Mouse (Mus musculus) embryo, embryonic 11.5 days (tissue): ENCODE results near the gene Olfr283.
A peak's percentile ranks its signal among the peaks of the same experiment; 100 is the strongest.
"Not testable (repeated sequence)": the region's sequence is repeated elsewhere in the genome, so short reads cannot be mapped to it uniquely, and the experiment has no call there.

Source experiments
- DNase-seq: peaks from one replicate; pipeline ENCODE4 v3.0.0-alpha.2; 2012; ENCODE audit warnings: low read depth, low spot score

Gene Olfr283

GRCm38 (mm10) chr15:98380846-98381245 is at the start of gene Olfr283:
Gene Olfr283 (minus strand): TSS chr15:98380946.
- DNase-seq = no peak

GRCm38 (mm10) chr15:98425188-98425587 is 44.4 kb upstream of the Olfr283 start:
- DNase-seq = no peak

GRCm38 (mm10) chr15:98424753-98425152 is 44.0 kb upstream of the Olfr283 start:
- DNase-seq = no peak

GRCm38 (mm10) chr15:98424326-98424725 is 43.6 kb upstream of the Olfr283 start:
- no peak for DNase-seq

- DNase-seq = no peak
Measured at GRCm38 (mm10) chr15:98420897-98421296, 40.2 kb upstream of the Olfr283 start.

- no peak for DNase-seq
Measured at GRCm38 (mm10) chr15:98418096-98418495, 37.4 kb upstream of the Olfr283 start.

DNA sequence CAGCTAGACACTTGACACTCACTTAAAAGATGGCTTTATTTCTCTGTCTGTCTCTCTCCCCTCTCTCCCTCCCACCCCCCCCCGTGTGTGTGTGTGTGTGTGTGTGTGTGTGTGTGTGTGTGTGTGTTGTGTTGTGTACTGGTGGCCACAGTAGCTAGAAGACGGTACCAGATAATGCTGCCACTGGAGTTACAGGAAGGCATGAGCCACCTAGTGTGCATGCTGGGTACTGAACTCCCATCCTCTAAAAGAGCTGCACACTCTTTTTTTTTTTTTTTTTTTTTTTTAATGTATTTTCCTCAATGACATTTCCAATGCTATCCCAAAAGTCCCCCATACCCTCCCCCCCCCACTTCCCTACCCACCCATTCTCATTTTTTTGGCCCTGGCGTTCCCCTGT is 36.5 kb upstream of the Olfr283 start:
- not testable (repeated sequence) for DNase-seq

DNA sequence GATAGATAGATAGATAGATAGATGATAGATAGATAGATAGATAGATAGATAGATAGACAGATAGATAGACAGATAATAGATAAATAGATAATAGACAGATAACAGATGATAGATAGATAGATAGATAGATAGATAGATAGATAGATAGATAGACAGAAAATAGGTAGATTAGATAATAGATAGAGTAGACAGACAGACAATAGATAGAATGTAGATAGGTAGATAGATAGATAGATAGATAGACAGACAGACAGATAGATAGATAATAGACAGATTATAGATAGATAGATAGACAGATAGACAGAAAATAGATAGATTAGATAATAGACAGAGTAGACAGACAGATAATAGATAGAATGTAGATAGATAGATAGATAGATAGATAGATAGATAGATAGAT is 36.1 kb upstream of the Olfr283 start:
- not testable (repeated sequence) for DNase-seq

DNA sequence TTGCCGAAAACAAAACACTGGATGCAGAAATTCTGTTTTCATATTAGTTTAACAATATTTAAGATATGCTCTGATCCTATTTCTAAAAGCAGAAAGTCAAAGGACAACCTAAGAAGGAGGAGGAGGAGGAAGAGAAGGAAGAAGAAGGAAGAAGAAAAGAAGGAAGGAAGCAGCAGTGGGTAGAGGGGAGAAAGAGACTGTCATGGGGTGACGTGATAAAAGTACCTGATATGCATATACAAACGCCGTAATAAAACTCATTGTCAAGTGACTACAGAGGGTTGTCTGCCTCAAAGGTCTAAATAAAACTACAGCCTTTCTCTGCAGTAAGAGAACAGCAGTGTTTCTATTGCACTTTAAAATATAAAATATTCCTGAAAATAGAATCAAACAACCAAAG is 35.2 kb upstream of the Olfr283 start:
- DNase-seq = no peak

DNA sequence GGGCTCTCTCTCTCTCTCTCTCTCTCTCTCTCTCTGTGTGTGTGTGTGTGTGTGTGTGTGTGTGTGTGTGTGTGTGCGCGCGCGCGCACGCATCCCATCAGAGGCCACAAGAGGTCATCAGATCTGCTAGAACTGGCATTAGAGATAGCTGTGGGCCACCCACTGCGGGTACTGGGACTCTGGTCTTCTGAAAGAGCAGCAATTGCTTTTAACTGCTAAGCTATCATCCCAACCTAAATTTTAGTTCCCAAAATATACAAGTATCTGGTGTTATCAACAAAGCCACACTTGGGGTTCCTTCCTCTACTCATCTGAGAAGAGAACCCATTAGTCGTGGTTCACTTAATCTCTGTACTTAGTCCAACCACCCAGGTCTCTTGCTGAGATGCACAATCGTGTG is 29.5 kb upstream of the Olfr283 start:
- DNase-seq = no peak

- no peak for DNase-seq
Measured at GRCm38 (mm10) chr15:98409635-98410034, 28.9 kb upstream of the Olfr283 start.

DNA sequence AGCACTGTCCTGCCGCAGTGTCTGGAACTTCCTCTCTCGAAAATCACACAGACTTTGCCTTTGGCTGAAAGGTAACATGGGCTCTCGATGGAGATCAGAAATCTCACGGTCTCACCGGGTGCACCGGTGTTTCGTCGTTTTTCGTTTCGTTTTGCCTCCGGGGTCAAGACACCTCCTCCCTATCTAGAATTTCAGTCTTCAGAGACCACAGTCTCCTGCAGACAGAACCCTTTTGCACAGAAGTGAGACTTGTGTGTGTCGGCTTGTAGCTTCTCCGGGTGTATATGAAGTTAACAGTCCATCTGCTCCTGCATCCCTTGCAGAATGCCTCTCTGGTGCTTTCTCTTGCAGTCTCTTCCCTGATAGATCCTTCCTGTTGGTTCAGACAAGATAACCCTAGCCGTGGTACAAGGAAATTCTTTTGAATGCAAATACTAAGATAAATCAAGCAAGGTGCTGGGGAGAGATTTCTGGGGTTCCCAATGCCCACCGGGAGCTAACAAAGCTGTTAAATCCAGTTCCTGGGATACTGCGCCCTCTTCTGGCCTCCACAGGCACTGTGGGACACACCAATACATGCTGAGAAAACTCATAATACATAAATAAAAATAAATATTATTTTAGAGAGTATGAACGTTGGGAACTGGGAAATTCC is 27.8 kb upstream of the Olfr283 start:
- DNase-seq = no peak

GRCm38 (mm10) chr15:98402356-98402755 is 21.6 kb upstream of the Olfr283 start:
- DNase-seq = no peak

GRCm38 (mm10) chr15:98397136-98397535 is 16.4 kb upstream of the Olfr283 start:
- no peak for DNase-seq

DNA sequence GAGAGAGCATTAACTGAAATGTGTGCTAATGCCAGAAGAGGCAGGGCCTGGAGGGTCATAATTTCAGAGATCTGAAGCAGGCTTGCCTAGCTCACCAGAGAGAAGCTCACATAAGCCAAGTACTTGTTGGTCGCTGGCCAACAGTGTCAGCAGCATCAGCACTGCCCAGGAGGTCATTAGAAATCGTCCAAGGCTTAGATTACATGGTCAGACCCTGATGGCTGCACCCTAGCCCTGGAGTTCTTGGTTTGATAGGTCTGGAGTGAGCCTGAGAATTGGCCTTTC is 11.1 kb upstream of the Olfr283 start:
- DNase-seq = no peak

DNA sequence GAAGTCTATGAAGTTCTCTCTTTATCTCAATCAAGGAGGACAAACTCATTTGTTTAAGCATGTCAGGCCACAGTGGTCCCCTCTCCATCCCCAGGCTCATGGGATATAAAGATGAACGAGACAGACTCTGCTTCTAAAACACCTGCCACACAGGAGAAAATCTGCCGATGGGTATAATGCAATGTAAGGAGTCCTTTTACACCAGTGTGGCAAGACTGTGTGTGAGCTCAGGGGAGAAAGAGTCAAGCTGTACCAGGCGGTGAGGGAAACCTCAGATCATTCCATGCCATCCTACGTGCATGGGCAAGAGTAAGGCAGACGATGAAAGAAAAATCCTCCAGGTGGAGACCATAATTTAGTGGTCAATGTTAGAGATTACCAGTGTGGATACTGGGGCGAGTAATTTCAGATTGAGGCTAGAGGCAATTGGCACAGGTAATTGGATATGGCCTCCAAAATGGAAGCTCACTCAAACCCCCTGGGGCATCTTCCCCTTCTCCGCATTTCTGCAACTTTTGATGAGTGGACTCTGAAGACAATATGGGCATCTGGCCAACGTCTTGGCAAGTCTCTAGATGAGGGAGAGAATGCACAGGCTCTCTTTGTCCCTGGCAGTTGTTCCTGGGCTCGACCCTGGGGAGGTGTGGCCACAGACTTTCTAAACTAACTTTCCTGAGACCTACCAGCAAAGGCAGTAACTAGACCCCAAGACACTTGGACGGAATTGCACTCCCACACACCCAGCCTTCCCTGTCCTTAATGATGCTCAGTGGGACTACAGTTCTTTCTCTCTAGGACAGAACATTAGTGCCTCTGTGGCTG is 10.5 kb upstream of the Olfr283 start:
- no peak for DNase-seq

DNA sequence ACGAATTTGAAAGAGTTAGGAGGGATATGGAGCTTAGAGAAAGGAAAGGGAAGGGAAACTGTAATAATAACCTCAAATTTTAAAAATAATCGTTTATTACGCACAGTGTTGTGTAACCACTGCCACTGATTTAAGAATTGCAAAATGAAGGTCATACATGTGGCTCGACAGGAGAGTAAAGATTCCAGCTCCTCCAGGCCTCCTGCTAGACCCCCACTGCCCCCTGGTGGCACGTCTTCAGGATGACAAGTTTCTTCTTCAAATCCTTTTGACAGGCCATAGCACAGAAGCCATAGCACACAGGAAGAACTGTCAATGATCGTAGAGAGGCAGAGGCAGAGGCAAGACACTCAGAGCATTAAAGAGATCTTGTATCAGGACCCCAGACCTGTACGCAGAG is 9.1 kb upstream of the Olfr283 start:
- DNase-seq = peak; percentile 54

GRCm38 (mm10) chr15:98387621-98388020 is 6.9 kb upstream of the Olfr283 start:
- DNase-seq = no peak

DNA sequence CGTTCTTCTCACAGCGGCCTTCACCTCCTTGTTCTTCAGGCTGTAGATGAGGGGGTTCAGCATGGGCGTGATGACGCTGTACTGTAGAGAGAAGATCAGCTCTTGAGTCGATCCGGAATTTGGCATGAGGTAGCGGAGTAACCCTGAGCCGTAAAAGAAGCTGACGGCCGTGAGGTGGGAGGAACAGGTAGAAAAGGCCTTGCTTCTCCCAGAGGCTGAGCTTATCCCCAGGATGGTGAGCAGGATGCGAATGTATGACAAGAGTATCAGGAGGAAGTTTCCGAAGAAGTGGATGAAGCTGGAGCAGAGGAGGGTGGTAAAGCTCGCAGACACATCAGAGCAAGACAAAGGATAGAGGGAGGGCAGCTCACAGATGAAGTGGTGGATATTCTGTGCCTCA is 2.5 kb downstream of the Olfr283 start:
- no peak for DNase-seq

- no peak for DNase-seq
Measured at GRCm38 (mm10) chr15:98340887-98341286, 39.9 kb downstream of the Olfr283 start, which contains the start of gene Olfr284. Gene Olfr284 (minus strand): TSS chr15:98340987.
